19 mouse cellular contexts compared by ENCODE assay signal in genomic region chr3:150049876-150050830, GRCm38 (mm10).
DNase-seq lines count a peak whose midpoint lies in the region; ATAC-seq and TF ChIP-seq lines count a peak whose summit lies in the region.
"Had no signal": no experiment of that assay in that cellular context is flagged by ENCODE, and none has a peak within 500 bp of the region (broad histone marks: within the 10 kb centered on the region; RNA-seq: fewer than 3 reads in every experiment).

No protein-coding gene starts in this region.

- no peaks in the 10 kb centered on the region for H3K4me1 ChIP-seq in forebrain, embryonic 11.5 days (replicated peaks; ENCODE audit: control insufficient read depth, insufficient read depth, low read length)
- no peaks in the 10 kb centered on the region for H3K4me1 ChIP-seq in forebrain, embryonic 13.5 days
- no peaks in the 10 kb centered on the region for H3K4me1 ChIP-seq in midbrain, postnatal 0 days (ENCODE audit: insufficient read depth, low read length)
- H3K4me1 ChIP-seq in midbrain, embryonic 13.5 days (replicated peaks) = no peaks in the 10 kb centered on the region
- H3K4me1 ChIP-seq in embryonic facial prominence, embryonic 11.5 days (ENCODE audit: control insufficient read depth, insufficient read depth, low read length) = no peaks in the 10 kb centered on the region; the same call in 1 of the 2 replicates
- H3K4me1 ChIP-seq: heart, embryonic 10.5 days; neural tube, embryonic 12.5 days had no signal

- no peak for DNase-seq in forebrain, embryonic 11.5 days (ENCODE audit: low spot score)
- DNase-seq in midbrain, postnatal 0 days (ENCODE audit: low spot score) = peak; percentile 10
- peak; percentile 58 for DNase-seq in embryonic facial prominence, embryonic 11.5 days (ENCODE audit: low spot score)
- peak; percentile 71 for DNase-seq in mesoderm, embryonic 11.5 days (ENCODE audit: low read depth, low spot score)
- no peak for DNase-seq in adrenal gland, adult 8-10 months
- DNase-seq in gastrocnemius, postnatal 10 days = no peak
- DNase-seq: adrenal gland, postnatal 25 days; cerebellum, adult 11-12 months; gastrocnemius, postnatal 36 days; kidney, adult 18-20 months; kidney, postnatal 14 days; liver, postnatal 0 days; lung, postnatal 10 days had no signal

- H3K36me3 ChIP-seq in forebrain, embryonic 11.5 days (ENCODE audit: control insufficient read depth, insufficient read depth, low read length) = no peaks in the 10 kb centered on the region
- H3K36me3 ChIP-seq in forebrain, embryonic 13.5 days (ENCODE audit: poor library complexity, severe bottlenecking) = no peaks in the 10 kb centered on the region
- H3K36me3 ChIP-seq in midbrain, postnatal 0 days (ENCODE audit: insufficient read depth, low read length) = no peaks in the 10 kb centered on the region
- no peaks in the 10 kb centered on the region for H3K36me3 ChIP-seq in midbrain, embryonic 13.5 days
- H3K36me3 ChIP-seq in embryonic facial prominence, embryonic 11.5 days (replicated peaks; ENCODE audit: control insufficient read depth, insufficient read depth, low read depth, low read length) = no peaks in the 10 kb centered on the region
- H3K36me3 ChIP-seq: heart, embryonic 10.5 days; neural tube, embryonic 12.5 days had no signal

- no peaks in the 10 kb centered on the region for H3K27me3 ChIP-seq in forebrain, embryonic 11.5 days (ENCODE audit: control insufficient read depth, insufficient read depth, low read length)
- no peaks in the 10 kb centered on the region for H3K27me3 ChIP-seq in forebrain, embryonic 13.5 days
- H3K27me3 ChIP-seq in midbrain, postnatal 0 days (ENCODE audit: insufficient read depth, low read length) = no peaks in the 10 kb centered on the region
- no peaks in the 10 kb centered on the region for H3K27me3 ChIP-seq in midbrain, embryonic 13.5 days
- no peaks in the 10 kb centered on the region for H3K27me3 ChIP-seq in embryonic facial prominence, embryonic 11.5 days (ENCODE audit: control insufficient read depth, insufficient read depth, low read length)
- H3K27me3 ChIP-seq: neural tube, embryonic 12.5 days had no signal

- no peak overlapping the region for H3K4me2 ChIP-seq in forebrain, embryonic 11.5 days (ENCODE audit: low read depth, low read length, severe bottlenecking)
- no peak overlapping the region for H3K4me2 ChIP-seq in forebrain, embryonic 13.5 days
- no peak overlapping the region for H3K4me2 ChIP-seq in midbrain, postnatal 0 days (ENCODE audit: low read depth, low read length, poor library complexity, severe bottlenecking)
- no peak overlapping the region for H3K4me2 ChIP-seq in midbrain, embryonic 13.5 days (replicated peaks)
- no peak overlapping the region for H3K4me2 ChIP-seq in embryonic facial prominence, embryonic 11.5 days (ENCODE audit: low read depth, low read length)
- H3K4me2 ChIP-seq: neural tube, embryonic 12.5 days had no signal

- H3K27ac ChIP-seq in forebrain, embryonic 11.5 days (ENCODE audit: low read depth, low read length) = no peak overlapping the region
- H3K27ac ChIP-seq in forebrain, embryonic 13.5 days = no peak overlapping the region
- no peak overlapping the region for H3K27ac ChIP-seq in midbrain, postnatal 0 days (ENCODE audit: low read depth, low read length)
- no peak overlapping the region for H3K27ac ChIP-seq in midbrain, embryonic 13.5 days
- H3K27ac ChIP-seq in embryonic facial prominence, embryonic 11.5 days (replicated peaks; ENCODE audit: low read depth, low read length) = no peak overlapping the region
- H3K27ac ChIP-seq: heart, embryonic 10.5 days; neural tube, embryonic 12.5 days had no signal

- WGBS in forebrain, embryonic 11.5 days = 60% methylated on average over 4 of the region's 4 CpGs
- 63% methylated on average over 4 of the region's 4 CpGs for WGBS in forebrain, embryonic 13.5 days
- WGBS in midbrain, postnatal 0 days = 53% methylated on average over 4 of the region's 4 CpGs
- 66% methylated on average over 4 of the region's 4 CpGs for WGBS in midbrain, embryonic 13.5 days
- WGBS in embryonic facial prominence, embryonic 11.5 days = 23% methylated on average over 4 of the region's 4 CpGs

- no peak overlapping the region for H3K9ac ChIP-seq in forebrain, embryonic 11.5 days (ENCODE audit: low read length)
- H3K9ac ChIP-seq in forebrain, embryonic 13.5 days = no peak overlapping the region
- no peak overlapping the region for H3K9ac ChIP-seq in midbrain, postnatal 0 days (replicated peaks; ENCODE audit: low read length, poor library complexity, severe bottlenecking)
- H3K9ac ChIP-seq in midbrain, embryonic 13.5 days (replicated peaks) = no peak overlapping the region
- no peak overlapping the region for H3K9ac ChIP-seq in embryonic facial prominence, embryonic 11.5 days (replicated peaks; ENCODE audit: low read length)
- H3K9ac ChIP-seq: liver, postnatal 0 days; neural tube, embryonic 12.5 days had no signal

- H3K4me3 ChIP-seq in forebrain, embryonic 11.5 days (ENCODE audit: low read depth, low read length) = no peak overlapping the region
- no peak overlapping the region for H3K4me3 ChIP-seq in forebrain, embryonic 13.5 days
- no peak overlapping the region for H3K4me3 ChIP-seq in midbrain, postnatal 0 days (ENCODE audit: low read depth, low read length)
- H3K4me3 ChIP-seq in midbrain, embryonic 13.5 days (replicated peaks) = no peak overlapping the region
- H3K4me3 ChIP-seq in embryonic facial prominence, embryonic 11.5 days (ENCODE audit: low read depth, low read length) = no peak overlapping the region
- H3K4me3 ChIP-seq: heart, embryonic 10.5 days; neural tube, embryonic 12.5 days had no signal

- TF ChIP-seq CTCF in midbrain, postnatal 0 days (IDR thresholded peaks at IDR 0.05) = no peak

- H3K9me3 ChIP-seq in forebrain, embryonic 11.5 days (ENCODE audit: control insufficient read depth, low read length) = no peaks in the 10 kb centered on the region
- no peaks in the 10 kb centered on the region for H3K9me3 ChIP-seq in forebrain, embryonic 13.5 days (replicated peaks)
- no peaks in the 10 kb centered on the region for H3K9me3 ChIP-seq in midbrain, postnatal 0 days (ENCODE audit: low read length)
- H3K9me3 ChIP-seq in midbrain, embryonic 13.5 days = no peaks in the 10 kb centered on the region
- no peaks in the 10 kb centered on the region for H3K9me3 ChIP-seq in embryonic facial prominence, embryonic 11.5 days (replicated peaks; ENCODE audit: control insufficient read depth, low read length)
- H3K9me3 ChIP-seq: heart, embryonic 10.5 days; neural tube, embryonic 12.5 days had no signal

- ATAC-seq in forebrain, embryonic 11.5 days (replicated peaks; ENCODE audit: low FRiP score) = 0 out of 2 replicates have a peak, but pooled peaks have one; percentile 46
- ATAC-seq in forebrain, embryonic 13.5 days = no peak
- ATAC-seq in midbrain, postnatal 0 days (ENCODE audit: low FRiP score) = no peak
- ATAC-seq in midbrain, embryonic 13.5 days = no peak
- 0 out of 2 replicates have a peak, but pooled peaks have one; percentile 44 for ATAC-seq in embryonic facial prominence, embryonic 11.5 days (replicated peaks; ENCODE audit: insufficient number of reproducible peaks, low FRiP score, low TSS enrichment, low read depth)
- ATAC-seq: activated CD4-positive, CD25-positive, alpha-beta regulatory T cell, adult 4 months; forebrain, embryonic 14.5 days; liver, postnatal 0 days had no signal

Comparison
In these comparisons a context has a peak if more than half of its experiments do, and no peak if none do; other contexts are left out.
1. ATAC-seq: peak in forebrain, embryonic 11.5 days (single experiment) and embryonic facial prominence, embryonic 11.5 days (single experiment); none in forebrain, embryonic 13.5 days (single experiment), midbrain, postnatal 0 days (single experiment) and midbrain, embryonic 13.5 days (single experiment).
2. DNase-seq: peak in midbrain, postnatal 0 days (single experiment), embryonic facial prominence, embryonic 11.5 days (single experiment) and mesoderm, embryonic 11.5 days (single experiment); none in forebrain, embryonic 11.5 days (single experiment), adrenal gland, adult 8-10 months (single experiment) and gastrocnemius, postnatal 10 days (single experiment).